Mouse (Mus musculus) embryonic facial prominence, embryonic 12.5 days (tissue): Measurements from ENCODE around the gene Npas3. TPM values are rescaled to one million over a fixed set of nuclear protein-coding genes. Genes with fewer than 3 reads are reported as not detected.
"Not testable (repeated sequence)": the region's sequence is repeated elsewhere in the genome, so short reads cannot be mapped to it uniquely, and the experiment has no call there.

Source experiments
- ATAC-seq: fragments of 200-750 bp; cut with Nextera tagmentation; 2 replicates; pipeline ENCODE4 v1.8.0; 2017; ENCODE audit not compliant: insufficient number of reproducible peaks, insufficient read depth, low FRiP score, low TSS enrichment
- H3K27ac ChIP-seq: fragments of 300-500 bp; sonication (generic); 2 replicates; pipeline ENCODE4 v1.5.1; 2016; ENCODE audit warnings: mild to moderate bottlenecking
- H3K27me3 ChIP-seq: fragments of 300-500 bp; sonication (generic); 2 replicates; pipeline ENCODE4 v1.6.1; 2016; ENCODE audit warnings: mild to moderate bottlenecking, moderate library complexity
- H3K36me3 ChIP-seq: fragments of 300-500 bp; sonication (generic); 2 replicates; pipeline ENCODE4 v1.6.1; 2016; ENCODE audit warnings: mild to moderate bottlenecking
- H3K4me1 ChIP-seq: fragments of 300-500 bp; sonication (generic); 2 replicates; pipeline ENCODE4 v1.6.1; 2016
- H3K4me2 ChIP-seq: fragments of 300-500 bp; sonication (generic); replicated peaks from 2 replicates; pipeline ENCODE4 v1.6.1; 2016; ENCODE audit warnings: mild to moderate bottlenecking, moderate library complexity
- H3K4me3 ChIP-seq: fragments of 300-500 bp; sonication (generic); 2 replicates; pipeline ENCODE4 v1.5.1; 2016; ENCODE audit warnings: mild to moderate bottlenecking
- H3K9ac ChIP-seq: fragments of 300-500 bp; sonication (generic); 2 replicates; pipeline ENCODE4 v1.6.1; 2016; ENCODE audit warnings: mild to moderate bottlenecking, moderate library complexity
- H3K9me3 ChIP-seq: fragments of 300-500 bp; sonication (generic); 2 replicates; pipeline ENCODE4 v1.6.1; 2016; ENCODE audit warnings: mild to moderate bottlenecking, moderate library complexity
- WGBS: fragments of 180-500 bp; shearing (Covaris S2); methylation state at CpG from one replicate; pipeline ENCODE4 v1.1.7; 2016; 5-methylcytosine and 5-hydroxymethylcytosine counted together
- polyA plus RNA-seq: library from polyadenylated mRNA; unstranded; fragments of >200 nt; fragmentation: Nextera tagmentation; extraction: Ambion mirVana; gene quantifications from 2 replicates; pipeline ENCODE4 v1.2.1, GENCODE M21; 2016

Gene Npas3
- polyA plus RNA-seq, 1 experiment from 2014 or later = 6.4 TPM

DNA sequence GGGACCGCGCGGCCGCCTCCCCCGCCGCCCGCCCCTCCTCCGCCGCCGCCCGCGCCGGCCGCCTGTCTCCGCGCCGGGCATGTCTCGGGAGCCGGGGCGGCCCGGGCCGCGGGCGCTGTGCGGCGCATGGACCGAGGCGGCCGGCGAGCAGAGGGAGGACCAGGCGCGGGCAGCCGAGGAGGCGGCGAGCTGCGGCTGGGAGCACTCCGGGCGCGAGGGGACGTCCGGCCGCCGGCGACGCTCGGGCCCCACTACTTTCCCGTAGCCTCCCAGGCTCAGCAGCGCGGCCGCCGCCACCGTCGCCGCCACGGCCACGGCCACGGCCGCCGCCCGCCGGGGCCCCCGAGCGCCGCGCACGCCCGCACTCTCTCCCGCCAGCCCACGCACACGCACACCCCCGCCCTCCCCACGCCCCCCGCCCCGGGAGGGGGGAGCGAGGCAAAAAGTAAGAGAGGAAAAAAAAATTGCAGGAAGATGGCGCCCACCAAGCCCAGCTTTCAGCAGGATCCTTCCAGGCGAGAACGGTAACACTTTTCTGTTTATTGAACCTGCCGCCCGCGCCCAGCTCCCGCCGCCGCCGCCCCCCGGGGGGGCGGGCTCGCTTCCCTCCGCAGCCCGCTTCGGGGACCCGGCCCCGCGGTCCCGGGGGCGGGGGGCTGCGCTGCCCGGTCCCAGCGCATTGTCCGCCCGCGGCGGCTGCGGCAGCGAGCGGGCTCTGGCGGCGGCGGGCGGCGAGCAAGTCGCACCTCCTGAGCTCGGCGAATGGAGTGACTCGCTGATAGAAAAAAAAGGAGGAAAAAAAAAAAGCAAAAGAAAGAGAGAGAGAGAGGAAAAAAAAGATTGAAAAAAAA, 4.3 kb downstream of the Npas3 start:
- Histone ChIP-seq H3K36me3 (no peaks in the 10 kb centered on the region), H3K27me3 (peaks cover 14% of the 10 kb centered on the region), H3K4me1 (peaks cover 16% of the 10 kb centered on the region), H3K9ac (peak overlapping the region; percentile 97), H3K4me2 (peak overlapping the region; percentile 75), H3K27ac (peak overlapping the region; percentile 95), H3K4me3 (peak overlapping the region; percentile 65), H3K9me3 (no peaks in the 10 kb centered on the region)
- under 1% methylated on average over 88 of the region's 115 CpGs for whole genome bisulfite sequencing
- ATAC-seq = 0 out of 2 replicates have a peak, but pooled peaks have one; percentile 9

- 1% methylated on average over 29 of the region's 32 CpGs for WGBS
- H3K36me3 ChIP-seq = no peaks in the 10 kb centered on the region
- peak overlapping the region; percentile 97 for H3K9ac ChIP-seq
- H3K27ac ChIP-seq = peak overlapping the region; percentile 78
- H3K4me3 ChIP-seq = peak overlapping the region; percentile 65
- H3K4me2 ChIP-seq = peak overlapping the region; percentile 75
- no peak; the same call in 1 of the 2 replicates for ATAC-seq
- peaks cover 10% of the 10 kb centered on the region for H3K4me1 ChIP-seq
- H3K9me3 ChIP-seq = no peaks in the 10 kb centered on the region
- H3K27me3 ChIP-seq = peaks cover 14% of the 10 kb centered on the region
Observed at GRCm38 (mm10) chr12:53253461-53254159, 5.1 kb downstream of the Npas3 start.

DNA sequence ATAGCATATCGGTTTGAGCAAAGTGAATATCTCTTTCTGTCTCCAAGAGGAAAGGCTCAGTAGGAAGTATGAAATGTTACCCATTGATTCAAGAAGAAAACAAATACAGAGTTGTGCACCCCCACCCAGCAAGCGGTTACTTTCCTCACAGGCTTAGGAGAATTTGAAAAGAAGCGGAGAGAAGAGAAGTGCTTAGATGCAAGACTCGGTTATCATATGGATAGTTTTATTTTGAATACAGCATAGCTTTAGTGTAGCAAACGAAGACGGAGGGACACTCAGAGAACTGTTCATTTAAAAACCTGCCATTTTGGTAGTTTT, 5.6 kb downstream of the Npas3 start:
- WGBS = 3% methylated on average over 6 of the region's 6 CpGs
- H3K4me3 ChIP-seq = peak overlapping the region; percentile 65
- H3K4me2 ChIP-seq = peak overlapping the region; percentile 75
- ATAC-seq = no peak
- peaks cover 14% of the 10 kb centered on the region for H3K27me3 ChIP-seq
- no peaks in the 10 kb centered on the region for H3K9me3 ChIP-seq
- no peaks in the 10 kb centered on the region for H3K36me3 ChIP-seq
- 0 out of 2 replicates have a peak overlapping the region, but pooled peaks have one; percentile 78 for H3K27ac ChIP-seq
- peaks cover 7% of the 10 kb centered on the region for H3K4me1 ChIP-seq
- no peak overlapping the region for H3K9ac ChIP-seq

DNA sequence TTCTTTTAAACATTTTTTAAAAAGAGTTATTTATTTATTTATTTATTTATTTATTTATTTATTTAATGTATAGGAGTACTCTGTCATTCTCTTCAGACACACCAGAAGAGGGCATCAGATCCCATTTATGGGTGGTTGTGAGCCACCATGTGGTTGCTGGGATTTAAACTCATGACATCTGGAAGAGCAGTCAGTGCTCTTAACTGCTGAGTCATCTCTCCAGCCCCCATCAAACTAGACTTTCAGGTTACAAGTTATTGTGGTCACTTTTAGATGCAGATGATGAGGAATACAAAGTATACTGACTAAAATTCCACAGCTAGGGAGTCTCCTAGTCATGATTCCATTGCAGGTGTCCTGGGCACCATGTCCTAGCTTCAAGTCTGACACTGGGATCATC, 26.0 kb downstream of the Npas3 start:
- not testable (repeated sequence) for H3K4me1 ChIP-seq, H3K9me3 ChIP-seq, H3K36me3 ChIP-seq, ATAC-seq, H3K27ac ChIP-seq, H3K4me2 ChIP-seq, H3K4me3 ChIP-seq, H3K9ac ChIP-seq, H3K27me3 ChIP-seq

- Histone ChIP-seq H3K4me2 (no peak overlapping the region), H3K27me3 (no peaks in the 10 kb centered on the region), H3K9me3 (no peaks in the 10 kb centered on the region), H3K27ac (no peak overlapping the region), H3K36me3 (no peaks in the 10 kb centered on the region), H3K9ac (no peak overlapping the region), H3K4me3 (no peak overlapping the region), H3K4me1 (no peaks in the 10 kb centered on the region)
- no peak for ATAC-seq
- WGBS = 77% methylated on average over 6 of the region's 6 CpGs
Observed at GRCm38 (mm10) chr12:53277393-53277792, 28.9 kb downstream of the Npas3 start.

DNA sequence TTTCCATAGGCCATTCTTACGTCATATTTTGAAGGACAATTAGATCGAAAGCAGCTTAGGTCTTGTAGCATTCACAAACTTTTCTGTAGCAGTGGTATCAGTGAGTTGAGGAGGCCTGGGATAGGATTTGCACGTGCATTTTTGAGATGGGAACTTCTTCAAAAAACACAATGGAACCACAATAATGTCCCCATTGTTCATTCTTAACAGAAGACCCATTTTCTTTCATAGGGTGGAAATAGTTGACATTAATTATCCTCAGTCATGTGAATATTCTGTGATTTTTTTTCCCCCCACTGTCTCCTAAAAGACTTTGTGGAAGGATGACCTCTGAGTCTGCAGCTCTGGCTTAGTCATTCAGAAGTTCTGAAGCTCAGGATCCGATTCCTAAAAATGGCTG, 41.9 kb downstream of the Npas3 start:
- Histone ChIP-seq H3K4me2 (no peak overlapping the region), H3K4me3 (no peak overlapping the region), H3K4me1 (peaks cover 15% of the 10 kb centered on the region), H3K9ac (no peak overlapping the region), H3K27me3 (no peaks in the 10 kb centered on the region), H3K9me3 (no peaks in the 10 kb centered on the region), H3K27ac (no peak overlapping the region), H3K36me3 (no peaks in the 10 kb centered on the region)
- no peak for ATAC-seq
- 83% methylated on average over 4 of the region's 4 CpGs for whole genome bisulfite sequencing

DNA sequence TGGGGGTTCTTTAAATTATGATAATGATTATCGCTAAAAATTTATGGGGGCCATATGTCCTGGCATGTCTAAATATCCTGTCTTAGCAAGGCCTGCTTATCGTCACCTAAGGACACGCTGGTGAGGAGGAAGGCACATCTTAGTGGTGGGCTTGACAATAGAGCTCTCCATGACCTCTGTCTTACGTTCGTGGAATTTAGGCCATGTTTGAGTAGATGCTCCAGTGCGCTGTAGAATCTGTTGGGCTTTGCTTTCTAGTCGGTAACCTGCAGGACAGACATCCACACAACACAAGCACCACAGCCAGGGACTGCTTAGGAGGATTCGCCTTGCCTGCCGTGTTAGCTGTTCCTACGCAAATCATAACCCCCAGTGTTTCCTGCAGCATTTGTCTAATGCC, 42.4 kb downstream of the Npas3 start:
- H3K9me3 ChIP-seq = no peaks in the 10 kb centered on the region
- H3K4me3 ChIP-seq = no peak overlapping the region
- H3K36me3 ChIP-seq = no peaks in the 10 kb centered on the region
- peaks cover 19% of the 10 kb centered on the region for H3K4me1 ChIP-seq
- 90% methylated on average over 10 of the region's 10 CpGs for WGBS
- H3K4me2 ChIP-seq = no peak overlapping the region
- no peak overlapping the region for H3K27ac ChIP-seq
- no peaks in the 10 kb centered on the region for H3K27me3 ChIP-seq
- no peak overlapping the region for H3K9ac ChIP-seq
- ATAC-seq = no peak

DNA sequence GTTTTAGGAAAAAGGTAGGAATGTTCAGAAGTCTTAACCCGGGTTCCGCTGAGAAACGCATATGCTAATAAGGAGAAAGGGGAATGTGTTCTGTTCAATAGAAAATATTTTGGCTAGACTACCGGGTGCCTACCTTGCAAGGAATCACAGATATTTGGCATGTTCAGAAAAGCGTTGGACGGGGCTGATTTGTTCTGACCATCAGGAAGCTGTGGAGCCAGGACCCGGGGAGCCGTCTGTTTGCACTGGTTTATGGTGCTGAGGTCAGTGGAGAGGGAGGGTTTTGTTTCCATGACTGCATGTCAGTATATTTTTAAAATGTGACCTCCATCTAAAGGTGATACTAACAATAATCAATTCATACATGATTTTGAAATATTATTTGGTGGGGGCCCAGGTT, 43.5 kb downstream of the Npas3 start:
- Histone ChIP-seq H3K4me1 (peaks cover 19% of the 10 kb centered on the region), H3K9ac (no peak overlapping the region), H3K4me3 (no peak overlapping the region), H3K9me3 (no peaks in the 10 kb centered on the region), H3K36me3 (no peaks in the 10 kb centered on the region), H3K4me2 (peak overlapping the region; percentile 12), H3K27ac (peak overlapping the region; percentile 70), H3K27me3 (no peaks in the 10 kb centered on the region)
- 57% methylated on average over 8 of the region's 8 CpGs for WGBS
- no peak for ATAC-seq

- Histone ChIP-seq H3K9ac (no peak overlapping the region), H3K27ac (peak overlapping the region; percentile 70), H3K36me3 (no peaks in the 10 kb centered on the region), H3K4me3 (no peak overlapping the region), H3K4me1 (peaks cover 19% of the 10 kb centered on the region), H3K27me3 (no peaks in the 10 kb centered on the region), H3K4me2 (peak overlapping the region; percentile 12), H3K9me3 (no peaks in the 10 kb centered on the region)
- ATAC-seq = peak; percentile 82
- WGBS = 14% methylated on average over 17 of the region's 17 CpGs
Observed at GRCm38 (mm10) chr12:53292508-53293300, 44.2 kb downstream of the Npas3 start.

GRCm38 (mm10) chr12:53294011-53294410, 45.5 kb downstream of the Npas3 start:
- H3K4me1 ChIP-seq = peaks cover 20% of the 10 kb centered on the region
- no peaks in the 10 kb centered on the region for H3K36me3 ChIP-seq
- ATAC-seq = no peak
- H3K4me2 ChIP-seq = no peak overlapping the region
- no peaks in the 10 kb centered on the region for H3K27me3 ChIP-seq
- no peak overlapping the region for H3K4me3 ChIP-seq
- 91% methylated on average over 7 of the region's 7 CpGs for WGBS
- H3K27ac ChIP-seq = no peak overlapping the region
- no peak overlapping the region for H3K9ac ChIP-seq
- H3K9me3 ChIP-seq = no peaks in the 10 kb centered on the region

GRCm38 (mm10) chr12:53295747-53296146, 47.3 kb downstream of the Npas3 start:
- no peak overlapping the region for H3K4me2 ChIP-seq
- H3K27me3 ChIP-seq = no peaks in the 10 kb centered on the region
- WGBS = 46% methylated on average over 7 of the region's 7 CpGs
- H3K9ac ChIP-seq = no peak overlapping the region
- H3K36me3 ChIP-seq = no peaks in the 10 kb centered on the region
- no peak for ATAC-seq
- no peak overlapping the region for H3K4me3 ChIP-seq
- H3K27ac ChIP-seq = no peak overlapping the region
- no peaks in the 10 kb centered on the region for H3K9me3 ChIP-seq
- peaks cover 21% of the 10 kb centered on the region for H3K4me1 ChIP-seq
